Mouse (Mus musculus) hindbrain, embryonic 12.5 days (tissue): Measurements from ENCODE around the gene Lipo4. TPM values are rescaled to one million over a fixed set of nuclear protein-coding genes. Genes with fewer than 3 reads are reported as not detected.
"Not testable (repeated sequence)": the region's sequence is repeated elsewhere in the genome, so short reads cannot be mapped to it uniquely, and the experiment has no call there.

Experiments
- ATAC-seq: fragments of 200-750 bp; cut with Nextera tagmentation; 2 replicates; pipeline ENCODE4 v1.8.0; 2017; ENCODE audit warnings: moderate TSS enrichment; ENCODE audit not compliant: low FRiP score
- H3K27ac ChIP-seq: fragments of 300-500 bp; sonication (generic); 2 replicates; pipeline ENCODE4 v1.5.1; 2016; ENCODE audit warnings: mild to moderate bottlenecking
- H3K27me3 ChIP-seq: fragments of 300-500 bp; sonication (generic); 2 replicates; pipeline ENCODE4 v1.6.1; 2016; ENCODE audit warnings: mild to moderate bottlenecking
- H3K36me3 ChIP-seq: fragments of 300-500 bp; sonication (generic); 2 replicates; pipeline ENCODE4 v1.6.1; 2016; ENCODE audit warnings: mild to moderate bottlenecking
- H3K4me1 ChIP-seq: fragments of 300-500 bp; sonication (generic); 2 replicates; pipeline ENCODE4 v1.6.1; 2016
- H3K4me2 ChIP-seq: fragments of 300-500 bp; sonication (generic); replicated peaks from 2 replicates; pipeline ENCODE4 v1.6.1; 2016; ENCODE audit warnings: mild to moderate bottlenecking
- H3K4me3 ChIP-seq: fragments of 300-500 bp; sonication (generic); 2 replicates; pipeline ENCODE4 v1.5.1; 2016; ENCODE audit warnings: mild to moderate bottlenecking
- H3K9ac ChIP-seq: fragments of 300-500 bp; sonication (generic); 2 replicates; pipeline ENCODE4 v1.6.1; 2016; ENCODE audit warnings: mild to moderate bottlenecking, moderate library complexity
- H3K9me3 ChIP-seq: fragments of 300-500 bp; sonication (generic); replicated peaks from 2 replicates; pipeline ENCODE4 v1.6.1; 2016; ENCODE audit warnings: mild to moderate bottlenecking
- WGBS: fragments of 180-500 bp; shearing (Covaris S2); methylation state at CpG from one replicate; pipeline ENCODE4 v1.1.7; 2016; 5-methylcytosine and 5-hydroxymethylcytosine counted together
- polyA plus RNA-seq: library from polyadenylated mRNA; unstranded; fragments of >200 nt; fragmentation: Nextera tagmentation; extraction: Ambion mirVana; gene quantifications from 2 replicates; pipeline ENCODE4 v1.2.1, GENCODE M21; 2016

Lipo4 gene
- not detected in 2 replicates for polyA plus RNA-seq

GRCm38 (mm10) chr19:33517680-33518079, at the start of gene Lipo4:
Gene Lipo4 (minus strand): TSS chr19:33517780.
- ATAC-seq: no peak

DNA sequence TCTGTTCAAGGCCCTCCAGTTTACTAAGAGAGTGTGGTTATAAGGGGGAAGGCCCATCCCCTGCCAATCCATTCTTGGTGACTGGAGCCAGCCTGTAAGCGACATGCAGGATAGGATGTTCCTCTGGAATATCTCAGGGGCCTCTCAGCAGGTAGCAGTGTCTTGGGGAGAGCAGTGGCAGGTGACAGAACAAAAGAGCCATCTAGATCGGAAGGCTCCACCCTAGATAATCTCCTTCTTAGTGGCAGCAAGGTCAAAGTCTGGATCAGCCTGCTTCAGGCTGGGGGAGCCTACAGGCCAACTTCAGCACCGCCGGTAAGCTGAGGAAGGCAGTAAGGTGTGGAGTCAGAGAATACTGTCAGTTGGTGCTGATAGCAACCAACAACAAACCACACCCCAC, 61.2 kb downstream of the Lipo4 start:
- not testable (repeated sequence) for H3K4me2 ChIP-seq, H3K27ac ChIP-seq, H3K4me1 ChIP-seq, H3K27me3 ChIP-seq, H3K9me3 ChIP-seq, H3K4me3 ChIP-seq, H3K36me3 ChIP-seq, ATAC-seq, H3K9ac ChIP-seq
- WGBS: 39% methylated on average over 4 of the region's 4 CpGs

More at GRCm38 (mm10) chr19:33517680-33518079, at the start of gene Lipo4:
- Histone ChIP-seq H3K4me1 (no peaks in the 10 kb centered on the region), H3K9ac (no peak within 1 kb of the TSS), H3K9me3 (no peaks in the 10 kb centered on the region), H3K4me3 (no peak within 1 kb of the TSS), H3K27ac (no peak within 1 kb of the TSS), H3K36me3 (no peaks in the 10 kb centered on the region), H3K27me3 (no peaks in the 10 kb centered on the region), H3K4me2 (no peak within 1 kb of the TSS)

DNA sequence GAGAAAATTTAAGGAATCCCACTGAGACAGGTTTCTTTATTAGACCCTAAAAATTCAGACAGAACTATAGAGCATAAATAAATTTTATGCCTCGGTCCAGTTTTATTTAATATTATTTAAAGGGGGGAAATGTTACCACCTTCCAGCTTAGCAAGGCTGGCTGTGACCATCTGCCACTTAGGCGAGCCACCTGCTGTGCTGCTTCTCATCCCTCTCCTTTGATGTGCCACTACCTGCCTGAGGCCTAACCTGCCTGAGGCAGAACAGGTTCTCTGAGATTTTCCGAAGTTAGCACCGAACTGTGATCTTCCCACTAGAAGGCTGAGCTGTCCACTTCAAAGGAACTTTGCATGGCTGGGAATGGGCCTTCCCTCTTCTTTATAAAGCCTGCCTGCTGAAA, 63.9 kb downstream of the Lipo4 start:
- Histone ChIP-seq H3K4me1 (no peaks in the 10 kb centered on the region), H3K27me3 (no peaks in the 10 kb centered on the region), H3K9me3 (no peaks in the 10 kb centered on the region), H3K27ac (no peak overlapping the region), H3K9ac (no peak overlapping the region), H3K36me3 (no peaks in the 10 kb centered on the region), H3K4me3 (no peak overlapping the region), H3K4me2 (no peak overlapping the region)
- WGBS: 76% methylated on average over 4 of the region's 4 CpGs
- no peak for ATAC-seq

Other genes with a start within 250 kb of the Lipo4 start
- 8.1 and 9.1 TPM in 2 replicates for gene Rnls, start 125.5 kb downstream of the Lipo4 start, polyA plus RNA-seq
- not detected in 2 replicates for gene Gm8978, start 107.5 kb upstream of the Lipo4 start, polyA plus RNA-seq
- gene Lipo2, start 233.6 kb upstream of the Lipo4 start, polyA plus RNA-seq: 0.57 TPM in 1 of 2 replicates, not detected in the other
- gene Lipo3, start 244.2 kb upstream of the Lipo4 start, polyA plus RNA-seq: 13.4 and 13.8 TPM in 2 replicates